Mouse (Mus musculus) intestine, embryonic 14.5 days (tissue): ENCODE measurements around the gene Msrb1. TPM values are rescaled to one million over a fixed set of nuclear protein-coding genes. Genes with fewer than 3 reads are reported as not detected.

ENCODE experiments used
- ATAC-seq: fragments of 200-750 bp; cut with Nextera tagmentation; replicated peaks from 2 replicates; pipeline ENCODE4 v1.8.0; 2017; ENCODE audit warnings: low read depth, moderate number of reproducible peaks, moderate TSS enrichment, moderate library complexity; ENCODE audit not compliant: low FRiP score, low TSS enrichment
- DNase-seq: peaks from one replicate; pipeline ENCODE4 v3.0.0-alpha.2; 2018; ENCODE audit warnings: low spot score
- H3K27ac ChIP-seq: fragments of 300-500 bp; sonication (generic); 2 replicates; pipeline ENCODE4 v1.5.1; 2014; ENCODE audit warnings: low read depth, mild to moderate bottlenecking, control low read depth
- H3K27me3 ChIP-seq: fragments of 300-500 bp; sonication (generic); replicated peaks from 2 replicates; pipeline ENCODE4 v1.6.1; 2014; ENCODE audit warnings: low read length, control low read depth; ENCODE audit not compliant: control insufficient read depth, insufficient read depth
- H3K36me3 ChIP-seq: fragments of 300-500 bp; sonication (generic); 2 replicates; pipeline ENCODE4 v1.6.1; 2014; ENCODE audit warnings: low read length, control low read depth; ENCODE audit not compliant: control insufficient read depth, insufficient read depth
- H3K4me1 ChIP-seq: fragments of 300-500 bp; sonication (generic); replicated peaks from 2 replicates; pipeline ENCODE4 v1.6.1; 2014; ENCODE audit warnings: low read length, control low read depth, mixed read lengths; ENCODE audit not compliant: control insufficient read depth, insufficient read depth
- H3K4me2 ChIP-seq: fragments of 300-500 bp; sonication (generic); 2 replicates; pipeline ENCODE4 v1.6.1; 2014; ENCODE audit warnings: low read length
- H3K4me3 ChIP-seq: fragments of 300-500 bp; sonication (generic); 2 replicates; pipeline ENCODE4 v1.5.1; 2014; ENCODE audit warnings: low read depth, low read length, control low read depth, mixed read lengths
- H3K9ac ChIP-seq: fragments of 300-500 bp; sonication (generic); 2 replicates; pipeline ENCODE4 v1.6.1; 2014; ENCODE audit warnings: mild to moderate bottlenecking, low read length
- H3K9me3 ChIP-seq: fragments of 300-500 bp; sonication (generic); 2 replicates; pipeline ENCODE4 v1.6.1; 2016; ENCODE audit warnings: low read length, control low read depth; ENCODE audit not compliant: control insufficient read depth
- WGBS: fragments of 180-500 bp; shearing (Covaris S2); extraction: QIAGEN DNeasy Blood & Tissue Kit; methylation state at CpG from one replicate; pipeline ENCODE4 v1.1.7; 2014; 5-methylcytosine and 5-hydroxymethylcytosine counted together
- polyA plus RNA-seq: library from polyadenylated mRNA; unstranded; fragments of >200 nt; fragmentation: Nextera tagmentation; extraction: Ambion mirVana; gene quantifications from 2 replicates; pipeline ENCODE4 v1.2.1, GENCODE M21; 2014

Gene Msrb1
- polyA plus RNA-seq, 1 experiment from 2014 or later, result 32.3 TPM

GRCm38 (mm10) chr17:24697985-24698384 is 38.5 kb upstream of the Msrb1 start:
- no peaks in the 10 kb centered on the region for H3K9me3 ChIP-seq
- no peak overlapping the region for H3K9ac ChIP-seq
- no peak overlapping the region for H3K27ac ChIP-seq

DNA sequence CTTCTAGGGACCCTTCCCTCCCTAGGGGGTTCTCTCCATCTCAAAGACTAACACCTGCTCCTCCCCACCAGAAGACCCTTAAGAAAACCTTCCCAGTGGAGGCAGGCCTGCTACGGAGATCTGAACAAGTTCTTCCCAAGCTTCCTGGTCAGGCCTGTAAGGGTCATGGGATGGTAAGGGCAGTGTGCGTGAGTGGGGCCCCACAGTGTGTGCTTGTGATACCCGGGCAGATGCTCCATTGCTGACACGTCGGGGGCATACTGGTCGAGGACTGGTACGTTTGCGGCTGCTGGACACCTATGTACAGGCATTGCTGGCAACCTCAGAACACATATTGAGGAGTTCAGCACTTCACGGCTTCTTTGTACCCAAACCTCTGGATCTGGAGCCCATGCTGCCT is 37.7 kb upstream of the Msrb1 start:
- Histone ChIP-seq H3K4me3 (no peak overlapping the region), H3K4me2 (no peak overlapping the region), H3K9me3 (no peaks in the 10 kb centered on the region), H3K9ac (no peak overlapping the region), H3K36me3 (peaks cover 42% of the 10 kb centered on the region), H3K27ac (no peak overlapping the region), H3K27me3 (no peaks in the 10 kb centered on the region), H3K4me1 (peaks cover 14% of the 10 kb centered on the region)
- 68% methylated on average over 9 of the region's 9 CpGs for WGBS
- ATAC-seq (no peak), DNase-seq (no peak)

More at GRCm38 (mm10) chr17:24697985-24698384, 38.5 kb upstream of the Msrb1 start:
- H3K4me3 ChIP-seq, result no peak overlapping the region
- H3K36me3 ChIP-seq, result peaks cover 41% of the 10 kb centered on the region
- H3K4me1 ChIP-seq, result peaks cover 14% of the 10 kb centered on the region
- ATAC-seq, result no peak
- DNase-seq, result no peak
- WGBS, result 20% methylated on average over 5 of the region's 5 CpGs
- H3K27me3 ChIP-seq, result no peaks in the 10 kb centered on the region
- H3K4me2 ChIP-seq, result peak overlapping the region; percentile 14; the same call in 1 of the 2 replicates

GRCm38 (mm10) chr17:24699473-24699872 is 37.0 kb upstream of the Msrb1 start:
- no peak for DNase-seq
- H3K9ac ChIP-seq, result no peak overlapping the region
- H3K4me1 ChIP-seq, result peaks cover 14% of the 10 kb centered on the region
- 78% methylated on average over 2 of the region's 2 CpGs for WGBS
- H3K27ac ChIP-seq, result no peak overlapping the region
- H3K27me3 ChIP-seq, result no peaks in the 10 kb centered on the region
- H3K36me3 ChIP-seq, result peaks cover 47% of the 10 kb centered on the region
- no peak for ATAC-seq
- no peaks in the 10 kb centered on the region for H3K9me3 ChIP-seq
- no peak overlapping the region for H3K4me3 ChIP-seq
- H3K4me2 ChIP-seq, result no peak overlapping the region

GRCm38 (mm10) chr17:24701251-24701650 is 35.2 kb upstream of the Msrb1 start:
- Histone ChIP-seq H3K36me3 (peaks cover 56% of the 10 kb centered on the region), H3K9ac (no peak overlapping the region), H3K4me1 (peaks cover 9% of the 10 kb centered on the region), H3K27me3 (no peaks in the 10 kb centered on the region), H3K4me3 (no peak overlapping the region), H3K27ac (no peak overlapping the region), H3K9me3 (no peaks in the 10 kb centered on the region), H3K4me2 (no peak overlapping the region)
- no peak for DNase-seq
- no peak for ATAC-seq
- WGBS, result 91% methylated on average over 9 of the region's 9 CpGs

- H3K36me3 ChIP-seq, result peaks cover 42% of the 10 kb centered on the region
- peaks cover 6% of the 10 kb centered on the region for H3K4me1 ChIP-seq
- 92% methylated on average over 3 of the region's 3 CpGs for WGBS
- H3K9ac ChIP-seq, result no peak overlapping the region
- DNase-seq (no peak), ATAC-seq (no peak)
- H3K27ac ChIP-seq, result no peak overlapping the region
- H3K27me3 ChIP-seq, result no peaks in the 10 kb centered on the region
- no peak overlapping the region; the same call in 1 of the 2 replicates for H3K4me3 ChIP-seq
- no peak overlapping the region for H3K4me2 ChIP-seq
- H3K9me3 ChIP-seq, result no peaks in the 10 kb centered on the region
Measured at GRCm38 (mm10) chr17:24705821-24706220, 30.6 kb upstream of the Msrb1 start.

GRCm38 (mm10) chr17:24706982-24707800 is 29.3 kb upstream of the Msrb1 start, which contains the start of gene Tbl3:
Gene Tbl3, minus strand, starts transcription at chr17:24707660.
- DNase-seq (peak; percentile 98), ATAC-seq (peak; percentile 86)
- Histone ChIP-seq H3K4me2 (peak within 1 kb of the TSS; percentile 88), H3K27ac (peak within 1 kb of the TSS; percentile 83), H3K36me3 (peaks cover 28% of the 10 kb centered on the region), H3K9me3 (no peaks in the 10 kb centered on the region), H3K27me3 (no peaks in the 10 kb centered on the region), H3K9ac (peak within 1 kb of the TSS; percentile 81), H3K4me1 (peaks cover 6% of the 10 kb centered on the region), H3K4me3 (peak within 1 kb of the TSS; percentile 90)
- WGBS, result 4% methylated on average over 32 of the region's 32 CpGs

- 5% methylated on average over 24 of the region's 24 CpGs for WGBS
- DNase-seq (no peak), ATAC-seq (peak; percentile 56)
Measured at GRCm38 (mm10) chr17:24707801-24708425, 28.5 kb upstream of the Msrb1 start.

GRCm38 (mm10) chr17:24708646-24709045 is 27.8 kb upstream of the Msrb1 start:
- no peak overlapping the region for H3K4me2 ChIP-seq
- H3K9ac ChIP-seq, result no peak overlapping the region
- peaks cover 6% of the 10 kb centered on the region for H3K4me1 ChIP-seq
- DNase-seq (no peak), ATAC-seq (no peak)
- no peaks in the 10 kb centered on the region for H3K27me3 ChIP-seq
- H3K27ac ChIP-seq, result no peak overlapping the region
- H3K36me3 ChIP-seq, result peaks cover 17% of the 10 kb centered on the region
- WGBS, result 33% methylated on average over 2 of the region's 2 CpGs
- no peaks in the 10 kb centered on the region for H3K9me3 ChIP-seq
- H3K4me3 ChIP-seq, result no peak overlapping the region

More at GRCm38 (mm10) chr17:24707801-24708425, 28.5 kb upstream of the Msrb1 start:
- H3K4me3 ChIP-seq, result peak overlapping the region; percentile 90
- H3K27me3 ChIP-seq, result no peaks in the 10 kb centered on the region
- no peaks in the 10 kb centered on the region for H3K9me3 ChIP-seq
- peak overlapping the region; percentile 81 for H3K9ac ChIP-seq
- H3K4me1 ChIP-seq, result peaks cover 6% of the 10 kb centered on the region
- H3K27ac ChIP-seq, result peak overlapping the region; percentile 83
- H3K4me2 ChIP-seq, result peak overlapping the region; percentile 88
- peaks cover 23% of the 10 kb centered on the region for H3K36me3 ChIP-seq
